Mouse (Mus musculus) heart, embryonic 11.5 days (tissue): ENCODE results near the gene Tango6. TPM values are rescaled to one million over a fixed set of nuclear protein-coding genes. Genes with fewer than 3 reads are reported as not detected.
"Not testable (repeated sequence)": the region's sequence is repeated elsewhere in the genome, so short reads cannot be mapped to it uniquely, and the experiment has no call there.

Source experiments
- ATAC-seq: fragments of 200-750 bp; cut with Nextera tagmentation; replicated peaks from 2 replicates; pipeline ENCODE4 v1.8.0; 2017; ENCODE audit warnings: moderate library complexity; ENCODE audit not compliant: insufficient number of reproducible peaks, low FRiP score, low TSS enrichment
- H3K27ac ChIP-seq: fragments of 300-500 bp; sonication (generic); 2 replicates; pipeline ENCODE4 v1.5.1; 2014; ENCODE audit warnings: mild to moderate bottlenecking, low read depth, low read length
- H3K27me3 ChIP-seq: fragments of 300-500 bp; sonication (generic); 2 replicates; pipeline ENCODE4 v1.6.1; 2014; ENCODE audit warnings: mild to moderate bottlenecking, low read length, mixed read lengths; ENCODE audit not compliant: control insufficient read depth, insufficient read depth
- H3K36me3 ChIP-seq: fragments of 300-500 bp; sonication (generic); 2 replicates; pipeline ENCODE4 v1.6.1; 2014; ENCODE audit warnings: mild to moderate bottlenecking, low read length, moderate library complexity, mixed read lengths; ENCODE audit not compliant: control insufficient read depth, insufficient read depth
- H3K4me1 ChIP-seq: fragments of 300-500 bp; sonication (generic); 2 replicates; pipeline ENCODE4 v1.6.1; 2014; ENCODE audit warnings: low read length; ENCODE audit not compliant: control insufficient read depth, insufficient read depth
- H3K4me2 ChIP-seq: fragments of 300-500 bp; sonication (generic); 2 replicates; pipeline ENCODE4 v1.6.1; 2014; ENCODE audit warnings: mild to moderate bottlenecking, moderate library complexity
- H3K4me3 ChIP-seq: fragments of 300-500 bp; sonication (generic); 2 replicates; pipeline ENCODE4 v1.5.1; 2014; ENCODE audit warnings: low read depth, low read length
- H3K9ac ChIP-seq: fragments of 300-500 bp; sonication (generic); 2 replicates; pipeline ENCODE4 v1.6.1; 2014; ENCODE audit warnings: mild to moderate bottlenecking, low read depth, low read length, moderate library complexity
- H3K9me3 ChIP-seq: fragments of 300-500 bp; sonication (generic); replicated peaks from 2 replicates; pipeline ENCODE4 v1.6.1; 2016; ENCODE audit warnings: low read length; ENCODE audit not compliant: control insufficient read depth
- WGBS: fragments of 180-500 bp; shearing (Covaris S2); extraction: QIAGEN DNeasy Blood & Tissue Kit; methylation state at CpG from one replicate; pipeline ENCODE4 v1.1.7; 2014; ENCODE audit not compliant: insufficient replicate concordance; 5-methylcytosine and 5-hydroxymethylcytosine counted together
- polyA plus RNA-seq: library from polyadenylated mRNA; unstranded; fragments of >200 nt; fragmentation: Nextera tagmentation; extraction: Ambion mirVana; gene quantifications from 2 replicates; pipeline ENCODE4 v1.2.1, GENCODE M21; 2014

Tango6 gene
- polyA plus RNA-seq, 1 experiment from 2014 or later: 5.9 TPM

- Histone ChIP-seq H3K4me2 (no peak overlapping the region), H3K9ac (no peak overlapping the region), H3K9me3 (no peaks in the 10 kb centered on the region), H3K4me1 (no peaks in the 10 kb centered on the region), H3K27ac (no peak overlapping the region), H3K27me3 (no peaks in the 10 kb centered on the region), H3K36me3 (no peaks in the 10 kb centered on the region), H3K4me3 (no peak overlapping the region)
- WGBS: 91% methylated on average over 11 of the region's 11 CpGs
- no peak for ATAC-seq
Measured at GRCm38 (mm10) chr8:106801261-106801660, 118.4 kb downstream of the Tango6 start.

- 79% methylated on average over 12 of the region's 12 CpGs for WGBS
- not testable (repeated sequence) for H3K36me3 ChIP-seq, ATAC-seq, H3K9ac ChIP-seq, H3K9me3 ChIP-seq, H3K4me1 ChIP-seq, H3K27ac ChIP-seq, H3K27me3 ChIP-seq, H3K4me3 ChIP-seq, H3K4me2 ChIP-seq
Measured at GRCm38 (mm10) chr8:106802384-106803137, 119.7 kb downstream of the Tango6 start.

DNA sequence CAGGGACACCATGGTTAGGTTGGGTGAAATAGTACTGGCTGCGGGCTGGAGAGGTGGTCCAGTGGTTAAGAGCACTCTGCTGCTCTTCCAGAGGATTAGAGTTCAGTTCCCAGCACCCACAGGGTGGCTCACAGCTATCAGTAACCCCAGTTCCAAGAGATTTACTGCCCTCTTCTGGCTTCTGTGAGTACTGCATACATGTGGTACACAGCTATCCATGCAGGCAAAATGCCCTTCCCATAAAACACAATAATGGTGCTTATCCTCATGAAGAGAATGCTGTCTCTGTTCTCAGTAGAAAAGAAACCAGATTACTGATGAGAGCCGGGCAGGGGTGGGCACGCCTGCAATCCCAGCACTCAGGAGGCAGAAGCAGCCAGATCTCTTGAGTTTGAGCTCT, 123.0 kb downstream of the Tango6 start:
- H3K27me3 ChIP-seq: no peaks in the 10 kb centered on the region
- no peak overlapping the region for H3K4me2 ChIP-seq
- 95% methylated on average over 3 of the region's 3 CpGs for WGBS
- ATAC-seq: no peak
- H3K4me1 ChIP-seq: no peaks in the 10 kb centered on the region; the same call in 1 of the 2 replicates
- H3K27ac ChIP-seq: no peak overlapping the region
- H3K4me3 ChIP-seq: no peak overlapping the region
- H3K9ac ChIP-seq: no peak overlapping the region
- 0 out of 2 replicates have a peak, but pooled peaks cover 2% of the 10 kb centered on the region for H3K36me3 ChIP-seq
- H3K9me3 ChIP-seq: no peaks in the 10 kb centered on the region

DNA sequence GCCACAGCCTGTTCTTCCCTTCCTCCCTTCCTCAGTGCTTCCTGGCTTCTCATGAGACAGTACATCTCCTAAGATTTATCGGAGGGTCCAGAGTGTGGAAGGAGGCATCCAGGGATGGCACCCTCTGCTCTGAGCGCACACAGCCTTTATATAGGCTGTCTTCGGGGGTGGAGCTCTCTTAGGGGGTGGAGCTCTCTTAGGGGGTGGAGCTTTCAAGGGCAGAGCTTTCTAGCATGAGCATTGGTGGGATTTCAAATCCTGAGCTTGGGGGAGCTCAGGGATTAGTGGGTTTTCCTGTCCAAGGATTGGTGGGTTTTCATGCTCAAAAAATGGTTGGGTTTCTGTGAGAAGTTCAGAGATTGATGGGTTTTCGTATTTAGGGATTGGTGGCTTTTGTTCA, 124.6 kb downstream of the Tango6 start:
- no peak overlapping the region for H3K4me2 ChIP-seq
- H3K27me3 ChIP-seq: no peaks in the 10 kb centered on the region
- WGBS: 85% methylated on average over 4 of the region's 4 CpGs
- no peak overlapping the region for H3K27ac ChIP-seq
- no peak overlapping the region for H3K9ac ChIP-seq
- H3K4me3 ChIP-seq: no peak overlapping the region
- no peak for ATAC-seq
- no peaks in the 10 kb centered on the region; the same call in 1 of the 2 replicates for H3K4me1 ChIP-seq
- 0 out of 2 replicates have a peak, but pooled peaks cover 4% of the 10 kb centered on the region for H3K36me3 ChIP-seq
- no peaks in the 10 kb centered on the region for H3K9me3 ChIP-seq

DNA sequence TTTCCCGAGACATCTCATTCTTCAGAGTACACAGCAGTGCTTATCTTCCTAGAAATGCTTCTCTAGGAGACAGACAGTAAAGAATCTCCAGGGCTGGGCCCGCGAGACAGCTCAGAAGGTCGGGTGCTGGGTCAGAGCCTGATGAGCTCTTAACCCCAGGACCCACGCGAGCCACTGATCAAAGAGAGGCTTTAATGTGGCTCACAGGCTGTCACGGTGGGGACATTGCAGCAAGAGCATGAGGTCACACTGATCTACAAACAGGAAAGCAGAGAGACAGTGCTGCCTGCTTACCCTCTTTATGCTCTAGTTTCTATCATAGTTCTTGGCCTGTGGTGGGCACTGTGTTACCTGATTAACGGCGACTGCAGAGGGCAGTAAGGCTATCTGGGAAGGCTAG, 126.9 kb downstream of the Tango6 start:
- Histone ChIP-seq H3K36me3 (0 out of 2 replicates have a peak, but pooled peaks cover 4% of the 10 kb centered on the region), H3K27ac (no peak overlapping the region), H3K9ac (no peak overlapping the region), H3K27me3 (no peaks in the 10 kb centered on the region), H3K9me3 (no peaks in the 10 kb centered on the region), H3K4me3 (no peak overlapping the region), H3K4me1 (no peaks in the 10 kb centered on the region; the same call in 1 of the 2 replicates), H3K4me2 (no peak overlapping the region; the same call in 1 of the 2 replicates)
- 30% methylated on average over 9 of the region's 9 CpGs for WGBS
- ATAC-seq: no peak

GRCm38 (mm10) chr8:106810406-106810805, 127.5 kb downstream of the Tango6 start:
- Histone ChIP-seq H3K4me1 (no peaks in the 10 kb centered on the region; the same call in 1 of the 2 replicates), H3K4me2 (no peak overlapping the region), H3K9me3 (no peaks in the 10 kb centered on the region), H3K9ac (no peak overlapping the region), H3K27me3 (no peaks in the 10 kb centered on the region), H3K27ac (no peak overlapping the region), H3K4me3 (no peak overlapping the region), H3K36me3 (0 out of 2 replicates have a peak, but pooled peaks cover 4% of the 10 kb centered on the region)
- WGBS: 85% methylated on average over 7 of the region's 7 CpGs
- no peak for ATAC-seq

GRCm38 (mm10) chr8:106812560-106812959, 129.7 kb downstream of the Tango6 start:
- H3K9me3 ChIP-seq: no peaks in the 10 kb centered on the region
- H3K27me3 ChIP-seq: no peaks in the 10 kb centered on the region
- H3K4me3 ChIP-seq: no peak overlapping the region
- 0 out of 2 replicates have a peak, but pooled peaks cover 4% of the 10 kb centered on the region for H3K36me3 ChIP-seq
- H3K4me2 ChIP-seq: no peak overlapping the region
- 84% methylated on average over 4 of the region's 4 CpGs for WGBS
- ATAC-seq: no peak
- H3K4me1 ChIP-seq: no peaks in the 10 kb centered on the region; the same call in 1 of the 2 replicates
- H3K27ac ChIP-seq: no peak overlapping the region
- no peak overlapping the region for H3K9ac ChIP-seq

DNA sequence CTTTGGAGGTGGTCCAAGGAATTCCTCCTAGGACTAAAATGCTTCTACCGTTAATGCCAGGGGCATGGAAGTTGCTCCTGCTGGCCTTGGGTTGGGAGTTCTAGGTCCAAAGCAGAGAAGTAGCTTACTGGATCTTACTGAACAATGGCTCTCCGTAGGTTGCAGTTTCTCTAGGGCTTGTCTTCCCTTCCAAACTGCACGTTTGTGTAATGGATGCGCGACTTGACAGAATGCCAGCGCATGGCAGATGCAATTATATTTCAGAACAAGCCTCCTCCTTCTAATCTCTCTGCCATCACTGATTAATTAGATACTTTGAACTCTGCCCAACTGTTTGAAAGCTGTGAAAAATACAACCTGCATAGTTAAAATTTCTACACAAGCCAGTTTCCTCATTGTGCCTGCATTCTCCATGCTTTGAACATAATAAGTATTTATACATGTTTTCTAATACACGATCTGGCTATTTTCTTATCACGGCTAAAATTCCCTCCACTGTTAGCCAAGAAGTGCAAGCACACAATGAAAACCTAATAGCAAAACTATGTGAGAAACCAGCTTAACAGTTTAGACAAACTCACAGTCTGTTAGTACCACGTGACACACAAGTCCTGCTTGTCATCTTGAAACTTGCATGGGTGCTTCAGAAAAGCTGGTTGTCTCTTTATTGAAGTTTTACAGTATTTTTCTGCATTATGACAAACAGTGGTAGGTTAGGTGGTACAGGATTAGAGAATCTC, 133.7 kb downstream of the Tango6 start:
- Histone ChIP-seq H3K4me3 (no peak overlapping the region), H3K4me2 (no peak overlapping the region), H3K27ac (no peak overlapping the region), H3K36me3 (no peaks in the 10 kb centered on the region; the same call in 1 of the 2 replicates), H3K9me3 (no peaks in the 10 kb centered on the region), H3K9ac (no peak overlapping the region), H3K27me3 (no peaks in the 10 kb centered on the region), H3K4me1 (no peaks in the 10 kb centered on the region)
- no peak for ATAC-seq
- WGBS: 81% methylated on average over 9 of the region's 9 CpGs
